Comparison of ENCODE assay signal across 28 mouse cellular contexts in the genomic region with DNA sequence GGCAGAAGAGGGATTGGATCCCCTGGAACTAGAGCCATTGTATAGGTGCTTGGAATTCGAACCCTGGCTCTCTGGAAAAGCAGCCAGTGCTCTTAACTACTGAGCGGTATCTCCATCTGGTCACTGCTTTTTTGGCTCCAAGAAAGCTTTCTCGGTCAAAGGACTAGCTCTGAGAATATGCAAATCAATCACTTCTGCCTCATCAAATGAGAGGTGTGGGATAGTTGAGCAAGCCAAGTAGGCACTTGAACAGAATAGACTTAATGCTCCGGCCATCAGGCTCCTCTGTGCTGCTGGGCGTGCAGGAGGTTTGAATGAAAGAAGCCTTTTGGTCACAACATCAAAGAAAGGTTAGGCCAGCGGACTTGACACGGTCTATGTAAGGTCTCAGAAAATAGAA. TPM values are rescaled to one million over a fixed set of nuclear protein-coding genes. Genes with fewer than 3 reads are reported as not detected.
DNase-seq lines count a peak whose midpoint lies in the region; ATAC-seq and TF ChIP-seq lines count a peak whose summit lies in the region.
"Had no signal": no experiment of that assay in that cellular context is flagged by ENCODE, and none has a peak within 500 bp of the region (broad histone marks: within the 10 kb centered on the region; RNA-seq: fewer than 3 reads in every experiment).

No protein-coding gene starts in this region.

- 0 out of 2 replicates have a peak overlapping the region, but pooled peaks have one; percentile 2 for H3K4me2 ChIP-seq in hindbrain, postnatal 0 days (ENCODE audit: low read depth, low read length)
- no peak overlapping the region for H3K4me2 ChIP-seq in midbrain, embryonic 11.5 days
- H3K4me2 ChIP-seq in midbrain, embryonic 15.5 days, result no peak overlapping the region
- H3K4me2 ChIP-seq: embryonic facial prominence, embryonic 13.5 days; embryonic facial prominence, embryonic 15.5 days; forebrain, embryonic 12.5 days had no signal

- TF ChIP-seq POLR2A in cerebellum, adult 2 months (IDR thresholded peaks at IDR 0.05; ENCODE audit: borderline replicate concordance, insufficient read depth, low read length), result no peak

- H3K4me3 ChIP-seq in cerebellum, adult 2 months (replicated peaks; ENCODE audit: insufficient read depth, low read depth, low read length), result peak overlapping the region; percentile 54
- no peak overlapping the region for H3K4me3 ChIP-seq in hindbrain, postnatal 0 days (ENCODE audit: low read length)
- no peak overlapping the region for H3K4me3 ChIP-seq in hindbrain, embryonic 10.5 days
- peak overlapping the region; percentile 17; the same call in 1 of the 2 replicates for H3K4me3 ChIP-seq in layer of hippocampus, adult 2 months
- H3K4me3 ChIP-seq in midbrain, embryonic 11.5 days (ENCODE audit: low read depth, low read length), result no peak overlapping the region
- no peak overlapping the region for H3K4me3 ChIP-seq in midbrain, embryonic 15.5 days
- H3K4me3 ChIP-seq: embryonic facial prominence, embryonic 13.5 days; embryonic facial prominence, embryonic 15.5 days; erythroblast, embryonic 14.5 days; forebrain, embryonic 10.5 days; forebrain, embryonic 12.5 days had no signal

- no peak for TF ChIP-seq CTCF in cerebellum, adult 2 months (IDR thresholded peaks at IDR 0.05; ENCODE audit: borderline replicate concordance, insufficient read depth, low read depth, low read length)
- TF ChIP-seq CTCF in hindbrain, postnatal 0 days (IDR thresholded peaks at IDR 0.05; ENCODE audit: low read depth), result no peak
- no peak for TF ChIP-seq CTCF in layer of hippocampus, adult 2 months (conservative IDR thresholded peaks at IDR 0.05)

- H3K27ac ChIP-seq in cerebellum, adult 2 months (ENCODE audit: insufficient read depth, low read length), result peak overlapping the region; percentile 33; the same call in 1 of the 2 replicates
- no peak overlapping the region for H3K27ac ChIP-seq in hindbrain, postnatal 0 days
- no peak overlapping the region for H3K27ac ChIP-seq in hindbrain, embryonic 10.5 days
- peak overlapping the region; percentile 66 for H3K27ac ChIP-seq in layer of hippocampus, adult 2 months
- H3K27ac ChIP-seq in midbrain, embryonic 11.5 days (ENCODE audit: low read depth, low read length), result no peak overlapping the region
- H3K27ac ChIP-seq in midbrain, embryonic 15.5 days, result no peak overlapping the region
- H3K27ac ChIP-seq: embryonic facial prominence, embryonic 13.5 days; embryonic facial prominence, embryonic 15.5 days; forebrain, embryonic 10.5 days; forebrain, embryonic 12.5 days had no signal

- peak; percentile 51 for DNase-seq in cerebellum, adult 2 months
- DNase-seq in cerebellum, adult 11 months, result no peak
- no peak for DNase-seq in hindbrain, postnatal 0 days (ENCODE audit: low spot score)
- no peak for DNase-seq in hindbrain, embryonic 10.5 days (ENCODE audit: low spot score)
- DNase-seq in layer of hippocampus, adult 2 months (ENCODE audit: low spot score in 2 of 2), result no peak
- DNase-seq in layer of hippocampus, adult 9-10 months (ENCODE audit: low spot score), result no peak
- peak; percentile 59 for DNase-seq in midbrain, embryonic 11.5 days (ENCODE audit: low spot score, missing footprints)
- DNase-seq: adrenal gland, adult 8-10 months; adrenal gland, postnatal 14 days; adrenal gland, postnatal 36 days; B cell, adult 2 months; cerebellum, adult 8-10 months; cerebellum, adult 9-11 months; embryo, embryonic 11 days had no signal

- H3K36me3 ChIP-seq in hindbrain, postnatal 0 days (ENCODE audit: insufficient read depth, low read length), result no peaks in the 10 kb centered on the region
- no peaks in the 10 kb centered on the region for H3K36me3 ChIP-seq in hindbrain, embryonic 10.5 days
- H3K36me3 ChIP-seq in midbrain, embryonic 11.5 days (ENCODE audit: control insufficient read depth, insufficient read depth, low read length), result no peaks in the 10 kb centered on the region
- no peaks in the 10 kb centered on the region for H3K36me3 ChIP-seq in midbrain, embryonic 15.5 days (replicated peaks)
- H3K36me3 ChIP-seq: embryonic facial prominence, embryonic 13.5 days; embryonic facial prominence, embryonic 15.5 days; forebrain, embryonic 10.5 days; forebrain, embryonic 12.5 days; G1E had no signal

- H3K27me3 ChIP-seq in cerebellum, adult 2 months (ENCODE audit: control insufficient read depth, insufficient read depth, low read length), result no peaks in the 10 kb centered on the region
- H3K27me3 ChIP-seq in hindbrain, postnatal 0 days (ENCODE audit: insufficient read depth, low read length), result no peaks in the 10 kb centered on the region
- H3K27me3 ChIP-seq in hindbrain, embryonic 10.5 days (ENCODE audit: insufficient read depth, poor library complexity, severe bottlenecking), result peaks cover 33% of the 10 kb centered on the region
- no peaks in the 10 kb centered on the region; the same call in 1 of the 2 replicates for H3K27me3 ChIP-seq in midbrain, embryonic 11.5 days (ENCODE audit: control insufficient read depth, insufficient read depth, low read length)
- H3K27me3 ChIP-seq in midbrain, embryonic 15.5 days (replicated peaks), result no peaks in the 10 kb centered on the region
- H3K27me3 ChIP-seq: CH12.LX, Patski had no signal

- H3K9me3 ChIP-seq in hindbrain, postnatal 0 days (ENCODE audit: low read length), result no peaks in the 10 kb centered on the region
- H3K9me3 ChIP-seq in hindbrain, embryonic 10.5 days, result no peaks in the 10 kb centered on the region
- no peaks in the 10 kb centered on the region for H3K9me3 ChIP-seq in midbrain, embryonic 11.5 days (ENCODE audit: control insufficient read depth, low read length)
- H3K9me3 ChIP-seq in midbrain, embryonic 15.5 days, result no peaks in the 10 kb centered on the region
- H3K9me3 ChIP-seq: embryonic facial prominence, embryonic 13.5 days; embryonic facial prominence, embryonic 15.5 days; forebrain, embryonic 10.5 days; forebrain, embryonic 12.5 days had no signal

- H3K4me1 ChIP-seq in cerebellum, adult 2 months (ENCODE audit: control insufficient read depth, insufficient read depth, low read length), result peaks cover 24% of the 10 kb centered on the region
- H3K4me1 ChIP-seq in hindbrain, postnatal 0 days (ENCODE audit: insufficient read depth, low read length), result no peaks in the 10 kb centered on the region; the same call in none of the 2 replicates
- H3K4me1 ChIP-seq in hindbrain, embryonic 10.5 days (replicated peaks), result peaks cover 11% of the 10 kb centered on the region; the same call in 1 of the 2 replicates
- peaks cover 2% of the 10 kb centered on the region; the same call in 1 of the 2 replicates for H3K4me1 ChIP-seq in midbrain, embryonic 11.5 days (ENCODE audit: control insufficient read depth, insufficient read depth, low read length)
- H3K4me1 ChIP-seq in midbrain, embryonic 15.5 days, result peaks cover 22% of the 10 kb centered on the region
- H3K4me1 ChIP-seq: embryonic facial prominence, embryonic 13.5 days had no signal

- ATAC-seq in hindbrain, postnatal 0 days, result no peak
- no peak for ATAC-seq in midbrain, embryonic 11.5 days (ENCODE audit: low FRiP score)
- no peak for ATAC-seq in midbrain, embryonic 15.5 days (replicated peaks)
- ATAC-seq: activated CD4-positive, CD25-positive, alpha-beta regulatory T cell, adult 4 months; CD4-positive, CD25-positive, alpha-beta regulatory T cell, adult 4 months; forebrain, embryonic 14.5 days; forebrain, embryonic 16.5 days; Patski had no signal

- H3K9ac ChIP-seq in hindbrain, postnatal 0 days (replicated peaks; ENCODE audit: low read length), result no peak overlapping the region
- H3K9ac ChIP-seq in midbrain, embryonic 11.5 days (ENCODE audit: low read length), result no peak overlapping the region
- H3K9ac ChIP-seq in midbrain, embryonic 15.5 days, result no peak overlapping the region
- H3K9ac ChIP-seq: embryonic facial prominence, embryonic 13.5 days; embryonic facial prominence, embryonic 15.5 days; forebrain, embryonic 12.5 days had no signal

- WGBS in cerebellum, adult 2 months, result 15% methylated on average over 7 of the region's 7 CpGs
- WGBS in hindbrain, postnatal 0 days, result 67% methylated on average over 7 of the region's 7 CpGs
- WGBS in hindbrain, embryonic 10.5 days, result 82% methylated on average over 7 of the region's 7 CpGs
- WGBS in midbrain, embryonic 11.5 days, result 84% methylated on average over 7 of the region's 7 CpGs
- 77% methylated on average over 7 of the region's 7 CpGs for WGBS in midbrain, embryonic 15.5 days

RNA-seq across cellular contexts. Expression of a gene that starts 5.0 kb away (rescaled TPM):
- polyA plus RNA-seq in cerebellum, adult 2 months (2012; rRNA removed), result 128 and 146 TPM in 2 replicates
- total RNA-seq in hindbrain, postnatal 0 days (2014; rRNA removed), result 48.8 and 49.9 TPM in 2 replicates
- 36.9 and 37.4 TPM in 2 replicates for polyA plus RNA-seq in hindbrain, postnatal 0 days (2015; fragmentation: Nextera tagmentation; extraction: Ambion mirVana)
- 4.5 and 13.0 TPM in 2 replicates for polyA plus RNA-seq in hindbrain, embryonic 10.5 days (2016; fragmentation: Nextera tagmentation; extraction: Ambion mirVana)
- total RNA-seq in layer of hippocampus, adult 2 months (2021), result 100 to 1,000 TPM; 101 to 111 TPM
- polyA plus RNA-seq in midbrain, embryonic 11.5 days (2014; fragmentation: Nextera tagmentation; extraction: Ambion mirVana), result 12.8 and 14.2 TPM in 2 replicates
- 23.5 and 24.7 TPM in 2 replicates for polyA plus RNA-seq in midbrain, embryonic 15.5 days (2015; fragmentation: Nextera tagmentation; extraction: Ambion mirVana)
- total RNA-seq: CH12.LX; common myeloid progenitor, adult 5-6 weeks; G1E had no signal
- polyA plus RNA-seq: activated CD4-positive, CD25-positive, alpha-beta regulatory T cell, adult 4 months; CD4-positive, CD25-positive, alpha-beta regulatory T cell, adult 4 months; erythroblast, embryonic 14.5 days; G1E had no signal

Comparison
In these comparisons a context has a peak if more than half of its experiments do, and no peak if none do; other contexts are left out.
1. DNase-seq: peak in cerebellum, adult 2 months (2 of 2) and midbrain, embryonic 11.5 days (single experiment); none in cerebellum, adult 11 months (single experiment), hindbrain, postnatal 0 days (single experiment), hindbrain, embryonic 10.5 days (single experiment), layer of hippocampus, adult 2 months (0 of 2) and layer of hippocampus, adult 9-10 months (single experiment).
2. H3K27ac ChIP-seq: peak in cerebellum, adult 2 months (single experiment) and layer of hippocampus, adult 2 months (single experiment); none in hindbrain, postnatal 0 days (single experiment), hindbrain, embryonic 10.5 days (single experiment), midbrain, embryonic 11.5 days (single experiment) and midbrain, embryonic 15.5 days (single experiment).
3. H3K4me3 ChIP-seq: peak in cerebellum, adult 2 months (single experiment) and layer of hippocampus, adult 2 months (single experiment); none in hindbrain, postnatal 0 days (single experiment), hindbrain, embryonic 10.5 days (single experiment), midbrain, embryonic 11.5 days (single experiment) and midbrain, embryonic 15.5 days (single experiment).